Mouse (Mus musculus) frontal cortex, postnatal 14 days (tissue): ENCODE results near the gene Tarbp2.

Source experiments
- DNase-seq, 2 experiments: peaks; one replicate each; pipeline ENCODE4 v3.0.0; 2022; ENCODE audit warnings: low spot score in 2 of 2

Gene Tarbp2

GRCm38 (mm10) chr15:102517976-102518858 lies at the start of gene Tarbp2:
Tarbp2 (plus strand) TSS chr15:102518192.
- DNase-seq = peak; percentile 100

DNA sequence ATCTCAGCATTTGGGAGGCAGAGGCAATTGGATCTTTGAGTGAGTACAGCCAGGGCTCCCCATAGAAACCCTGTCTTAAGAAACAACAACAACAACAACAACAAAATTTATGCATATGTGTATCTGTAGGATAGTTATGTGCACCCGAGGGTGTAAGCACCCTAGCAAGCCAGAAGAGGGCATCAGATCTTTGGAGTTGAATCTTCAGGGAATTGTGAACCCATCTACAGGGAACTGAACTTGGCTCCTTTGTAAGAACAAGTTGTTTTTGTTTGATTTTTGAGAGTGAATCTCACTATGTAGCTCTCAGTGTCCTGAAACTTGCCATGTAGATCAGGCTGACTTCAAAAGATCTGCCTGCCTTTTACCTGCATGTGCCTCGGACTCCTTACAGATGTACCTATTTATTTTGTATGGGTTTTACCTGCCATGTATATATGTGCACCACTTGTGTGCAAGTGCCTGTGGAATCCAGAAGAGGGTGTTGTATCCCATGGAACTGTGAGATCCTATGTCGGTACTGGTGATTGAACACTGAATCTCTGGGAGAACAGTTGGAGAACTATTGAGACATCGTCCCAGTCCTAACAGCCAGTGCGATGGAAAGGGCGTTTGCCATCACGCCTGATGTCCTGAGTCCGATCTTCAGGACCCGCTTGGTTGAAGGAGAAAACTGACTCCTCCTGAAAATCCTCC lies 49.2 kb upstream of the Tarbp2 start:
- no peak for DNase-seq

- DNase-seq = peak; percentile 93
These were observed 47.8 kb upstream of the Tarbp2 start, which contains the start of gene Pcbp2 for GRCm38 (mm10) chr15:102470183-102470604. Pcbp2 (plus strand) TSS chr15:102470539.

DNA sequence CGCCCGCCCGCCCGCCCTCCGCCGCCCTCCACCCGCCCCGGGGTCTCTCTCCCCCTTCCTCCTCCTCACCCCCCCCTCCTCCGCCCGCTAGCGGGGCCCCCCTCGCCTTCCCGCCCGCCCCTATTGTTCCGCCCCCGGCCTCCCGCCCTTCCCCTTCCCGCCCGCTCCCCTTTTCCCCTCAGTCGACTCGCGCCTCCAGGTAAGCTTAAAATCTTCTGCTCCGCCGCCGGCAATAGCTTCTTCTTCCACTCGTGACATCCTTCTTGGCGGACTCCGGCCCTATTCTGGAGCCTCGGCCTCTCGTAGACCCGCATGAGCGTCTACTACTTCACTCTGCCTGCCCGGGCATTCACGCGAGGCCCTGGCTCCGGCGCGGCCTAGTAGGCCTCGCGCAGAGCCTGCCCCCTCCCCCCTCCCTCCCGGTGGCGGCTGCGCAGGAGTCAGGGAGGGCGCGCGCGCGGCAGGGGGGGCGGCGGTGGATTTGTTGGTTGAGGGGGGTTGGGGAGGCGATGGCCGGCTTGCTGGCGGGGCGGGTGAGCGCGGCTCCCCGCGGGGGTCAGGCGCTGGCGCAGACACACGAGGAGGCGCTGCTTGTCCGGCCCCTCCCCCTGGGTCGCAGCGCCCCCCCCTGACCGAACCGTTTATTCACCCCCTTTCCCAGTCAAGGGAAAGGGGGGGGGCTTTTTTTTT lies 47.2 kb upstream of the Tarbp2 start:
- peak; percentile 66 to 67 for DNase-seq

- DNase-seq = no peak
These were observed 46.7 kb upstream of the Tarbp2 start for GRCm38 (mm10) chr15:102471295-102471645.

GRCm38 (mm10) chr15:102471727-102472126 lies 46.3 kb upstream of the Tarbp2 start:
- DNase-seq = no peak

DNA sequence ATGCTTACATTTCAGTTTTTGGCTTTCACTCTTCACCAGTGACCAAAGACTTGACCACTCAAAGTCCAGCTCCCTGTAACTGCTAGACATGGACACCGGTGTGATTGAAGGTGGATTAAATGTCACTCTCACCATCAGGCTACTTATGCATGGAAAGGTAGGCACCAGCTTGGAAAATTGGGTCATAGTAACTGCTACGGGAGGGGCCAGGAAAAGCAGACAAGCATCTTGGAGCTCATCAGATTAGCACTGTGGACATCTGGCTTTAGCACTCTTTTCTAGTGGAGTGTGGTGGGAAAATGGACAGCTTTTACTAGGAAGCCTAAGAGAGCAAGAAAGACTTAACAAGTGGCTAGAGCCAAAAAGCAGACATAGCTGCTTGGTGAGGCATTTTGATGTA lies 44.7 kb upstream of the Tarbp2 start:
- no peak for DNase-seq

GRCm38 (mm10) chr15:102474520-102474919 lies 43.5 kb upstream of the Tarbp2 start:
- no peak for DNase-seq

DNA sequence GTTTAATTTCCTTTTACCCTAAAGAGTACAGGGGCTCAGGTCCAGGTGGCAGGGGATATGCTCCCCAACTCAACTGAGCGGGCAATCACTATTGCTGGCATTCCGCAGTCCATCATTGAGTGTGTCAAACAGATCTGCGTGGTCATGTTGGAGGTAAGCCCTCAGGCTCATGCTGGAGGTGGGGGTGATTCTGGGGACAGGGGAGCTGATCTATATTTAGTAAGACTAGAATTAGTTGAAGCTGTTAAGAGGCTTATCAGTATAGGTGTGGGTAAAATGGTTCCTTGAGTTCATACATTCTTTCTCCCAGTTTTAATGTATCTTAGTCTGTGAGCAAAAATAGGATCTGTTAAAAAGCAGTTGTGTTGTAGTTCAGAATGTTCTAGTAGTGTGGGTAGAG lies 34.9 kb upstream of the Tarbp2 start:
- no peak for DNase-seq

DNA sequence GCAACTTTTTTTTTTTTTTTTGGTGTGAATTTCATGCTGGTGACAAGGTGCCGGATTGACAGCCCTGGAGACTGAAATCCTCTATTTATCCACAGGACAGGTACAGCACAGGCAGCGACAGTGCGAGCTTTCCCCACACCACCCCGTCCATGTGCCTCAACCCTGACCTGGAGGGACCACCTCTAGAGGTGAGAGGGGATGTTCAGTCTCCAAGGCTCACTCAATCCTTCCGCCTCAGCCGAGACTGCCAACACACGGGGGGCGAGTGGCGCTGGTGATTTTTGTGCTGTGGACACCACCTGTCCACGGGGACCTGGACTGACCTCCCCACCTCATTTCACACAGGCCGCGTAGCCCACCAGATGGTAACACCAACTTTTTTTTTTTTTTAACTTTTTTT lies 32.1 kb upstream of the Tarbp2 start:
- no peak for DNase-seq

GRCm38 (mm10) chr15:102487664-102488063 lies 30.3 kb upstream of the Tarbp2 start:
- no peak for DNase-seq

- no peak for DNase-seq
These were observed 19.7 kb upstream of the Tarbp2 start for GRCm38 (mm10) chr15:102498322-102498721.

- no peak for DNase-seq
These were observed 18.6 kb upstream of the Tarbp2 start for GRCm38 (mm10) chr15:102499370-102499769.

GRCm38 (mm10) chr15:102499851-102500250 lies 18.1 kb upstream of the Tarbp2 start:
- no peak for DNase-seq

DNA sequence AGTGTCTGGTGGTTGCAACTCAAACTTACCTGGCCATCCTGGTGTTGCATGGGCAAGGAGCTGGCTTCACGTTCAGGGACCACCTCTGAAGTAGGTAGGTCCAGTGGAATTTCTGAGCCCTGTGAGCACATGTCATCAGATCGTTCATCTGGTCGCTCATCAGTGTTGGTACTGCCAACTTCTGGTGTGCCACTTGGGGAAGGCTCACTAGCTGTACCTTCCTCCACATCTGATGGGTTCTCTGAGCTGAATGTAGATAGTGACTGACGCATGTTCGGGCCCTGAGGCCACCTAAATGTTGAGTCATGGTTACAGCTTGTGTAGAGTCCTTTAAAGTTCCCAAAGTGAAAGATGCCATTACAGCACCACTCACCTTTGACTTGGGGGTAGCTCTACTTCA lies 17.5 kb upstream of the Tarbp2 start:
- DNase-seq = no peak

GRCm38 (mm10) chr15:102501084-102501814 lies 16.7 kb upstream of the Tarbp2 start:
- DNase-seq = no peak

- DNase-seq = no peak
These were observed 15.6 kb upstream of the Tarbp2 start for GRCm38 (mm10) chr15:102502254-102502840.

DNA sequence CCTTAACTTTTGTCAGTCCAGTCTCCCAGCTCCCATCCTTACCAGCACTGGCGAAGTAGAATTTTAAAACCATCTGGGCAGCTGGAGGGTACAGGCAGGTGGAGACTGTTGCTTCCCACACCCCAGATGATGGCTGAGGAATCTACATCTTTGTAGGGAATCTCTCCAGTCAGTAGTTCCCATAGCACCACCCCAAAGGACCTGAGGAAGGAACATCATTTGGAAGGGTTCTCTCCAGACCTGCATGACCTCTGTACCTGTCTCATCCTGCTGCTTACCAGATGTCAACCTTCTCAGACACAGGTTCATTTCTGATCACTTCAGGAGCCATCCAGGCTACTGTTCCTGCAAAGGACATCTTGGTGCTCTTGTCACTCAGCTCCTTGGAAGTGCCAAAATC lies 14.5 kb upstream of the Tarbp2 start, which contains the start of gene Gm10337:
Gene Gm10337 (plus strand): TSS at position 276 of the 400 bp plus-strand sequence.
- no peak for DNase-seq

- no peak for DNase-seq
These were observed 13.8 kb upstream of the Tarbp2 start for GRCm38 (mm10) chr15:102503924-102504782.

GRCm38 (mm10) chr15:102505073-102505769 lies 12.8 kb upstream of the Tarbp2 start:
- no peak for DNase-seq
